Mouse (Mus musculus): ENCODE measurements around the gene Vamp5.
A peak's percentile ranks its signal among the peaks of the same experiment; 100 is the strongest.

Gene Vamp5

GRCm38 (mm10) chr6:72380131-72380770 is at the start of gene Vamp5:
Gene Vamp5, minus strand, starts transcription at chr6:72380468.
- DNase-seq (ENCODE audit: low read depth, low spot score) = no peak

- DNase-seq (ENCODE audit: low read depth, low spot score) = no peak
These were observed 49.0 kb upstream of the Vamp5 start for GRCm38 (mm10) chr6:72429061-72429842.

- no peak for DNase-seq (ENCODE audit: low read depth, low spot score)
These were observed 47.8 kb upstream of the Vamp5 start for GRCm38 (mm10) chr6:72428036-72428435.

GRCm38 (mm10) chr6:72425646-72426045 is 45.4 kb upstream of the Vamp5 start:
- no peak for DNase-seq (ENCODE audit: low read depth, low spot score)

GRCm38 (mm10) chr6:72420901-72421300 is 40.6 kb upstream of the Vamp5 start:
- no peak for DNase-seq (ENCODE audit: low read depth, low spot score)

GRCm38 (mm10) chr6:72419806-72420205 is 39.5 kb upstream of the Vamp5 start:
- DNase-seq (ENCODE audit: low read depth, low spot score) = no peak

- no peak for DNase-seq (ENCODE audit: low read depth, low spot score)
These were observed 38.0 kb upstream of the Vamp5 start for GRCm38 (mm10) chr6:72418279-72418678.

GRCm38 (mm10) chr6:72415964-72416772 is 35.9 kb upstream of the Vamp5 start:
- no peak for DNase-seq (ENCODE audit: low read depth, low spot score)

GRCm38 (mm10) chr6:72415181-72415580 is 34.9 kb upstream of the Vamp5 start:
- no peak for DNase-seq (ENCODE audit: low read depth, low spot score)

- peak; percentile 93 for DNase-seq (ENCODE audit: low read depth, low spot score)
These were observed 33.9 kb upstream of the Vamp5 start, which contains the start of gene Ggcx for GRCm38 (mm10) chr6:72414076-72414756. Gene Ggcx, plus strand, starts transcription at chr6:72414308.

- DNase-seq (ENCODE audit: low read depth, low spot score) = no peak
These were observed 30.2 kb upstream of the Vamp5 start for GRCm38 (mm10) chr6:72410518-72410917.

- DNase-seq (ENCODE audit: low read depth, low spot score) = no peak
These were observed 29.7 kb upstream of the Vamp5 start for GRCm38 (mm10) chr6:72410003-72410402.

GRCm38 (mm10) chr6:72409567-72409966 is 29.3 kb upstream of the Vamp5 start:
- no peak for DNase-seq (ENCODE audit: low read depth, low spot score)

- peak; percentile 74 for DNase-seq (ENCODE audit: low read depth, low spot score)
These were observed 26.9 kb upstream of the Vamp5 start for GRCm38 (mm10) chr6:72407119-72407518.

GRCm38 (mm10) chr6:72405356-72405755 is 25.1 kb upstream of the Vamp5 start:
- no peak for DNase-seq (ENCODE audit: low read depth, low spot score)

- no peak for DNase-seq (ENCODE audit: low read depth, low spot score)
These were observed 21.6 kb upstream of the Vamp5 start for GRCm38 (mm10) chr6:72401875-72402274.

- DNase-seq (ENCODE audit: low read depth, low spot score) = no peak
These were observed 19.7 kb upstream of the Vamp5 start for GRCm38 (mm10) chr6:72399967-72400366.

GRCm38 (mm10) chr6:72396837-72397251 is 16.6 kb upstream of the Vamp5 start:
- no peak for DNase-seq (ENCODE audit: low read depth, low spot score)

- DNase-seq (ENCODE audit: low read depth, low spot score) = no peak
These were observed 12.1 kb upstream of the Vamp5 start for GRCm38 (mm10) chr6:72392341-72392740.

GRCm38 (mm10) chr6:72390795-72391521 is 10.7 kb upstream of the Vamp5 start:
- DNase-seq (ENCODE audit: low read depth, low spot score) = no peak

Data from WW6 (cell line).